Mouse (Mus musculus) heart, embryonic 14.5 days (tissue): Measurements from ENCODE around the gene Grasp. TPM values are rescaled to one million over a fixed set of nuclear protein-coding genes. Genes with fewer than 3 reads are reported as not detected.
A peak's percentile ranks its signal among the peaks of the same experiment; 100 is the strongest.

Experiments
- ATAC-seq: fragments of 200-750 bp; cut with Nextera tagmentation; 2 replicates; pipeline ENCODE4 v1.8.0; 2017; ENCODE audit warnings: low read depth, moderate TSS enrichment; ENCODE audit not compliant: insufficient number of reproducible peaks, insufficient read depth, low FRiP score
- H3K27ac ChIP-seq, 2 experiments: fragments of 200-500 bp in 1 of 2; fragments of 300-500 bp in 1 of 2; sonication (generic) in 1 of 2; replicated peaks in 1 of 2; 2 replicates each; pipeline ENCODE4 v1.5.1; 2012 to 2014; ENCODE audit warnings: low read depth in 2 of 2, low read length in 2 of 2, control low read depth in 1 of 2, mild to moderate bottlenecking in 1 of 2, mixed read lengths in 1 of 2; ENCODE audit not compliant: control insufficient read depth in 1 of 2, insufficient read depth in 1 of 2
- H3K27me3 ChIP-seq: fragments of 300-500 bp; sonication (generic); 2 replicates; pipeline ENCODE4 v1.6.1; 2014; ENCODE audit warnings: mild to moderate bottlenecking, low read length, control low read depth; ENCODE audit not compliant: control insufficient read depth, insufficient read depth
- H3K36me3 ChIP-seq: fragments of 300-500 bp; sonication (generic); 2 replicates; pipeline ENCODE4 v1.6.1; 2014; ENCODE audit warnings: mild to moderate bottlenecking, control low read depth, low read length, mixed read lengths; ENCODE audit not compliant: control insufficient read depth, insufficient read depth
- H3K4me1 ChIP-seq, 2 experiments: fragments of 200-500 bp in 1 of 2; fragments of 300-500 bp in 1 of 2; sonication (generic) in 1 of 2; 2 replicates each; pipeline ENCODE4 v1.6.1; 2012 to 2014; ENCODE audit warnings: low read length in 2 of 2, control low read depth in 1 of 2, mixed read lengths in 1 of 2; ENCODE audit not compliant: control insufficient read depth in 2 of 2, insufficient read depth in 2 of 2
- H3K4me2 ChIP-seq: fragments of 300-500 bp; sonication (generic); 2 replicates; pipeline ENCODE4 v1.6.1; 2014; ENCODE audit warnings: mild to moderate bottlenecking, low read length
- H3K4me3 ChIP-seq, 2 experiments: fragments of 200-500 bp in 1 of 2; fragments of 300-500 bp in 1 of 2; sonication (generic) in 1 of 2; 2 replicates each; pipeline ENCODE4 v1.5.1; 2012 to 2014; ENCODE audit warnings: low read length in 2 of 2, mild to moderate bottlenecking in 2 of 2, control low read depth in 1 of 2, low read depth in 1 of 2, moderate library complexity in 1 of 2; ENCODE audit not compliant: control insufficient read depth in 1 of 2, insufficient read depth in 1 of 2
- H3K9ac ChIP-seq: fragments of 300-500 bp; sonication (generic); 2 replicates; pipeline ENCODE4 v1.6.1; 2014; ENCODE audit warnings: mild to moderate bottlenecking, low read length
- H3K9me3 ChIP-seq: fragments of 300-500 bp; sonication (generic); 2 replicates; pipeline ENCODE4 v1.6.1; 2016; ENCODE audit warnings: low read length, control low read depth; ENCODE audit not compliant: control insufficient read depth
- WGBS: fragments of 180-500 bp; shearing (Covaris S2); extraction: QIAGEN DNeasy Blood & Tissue Kit; methylation state at CpG from one replicate; pipeline ENCODE4 v1.1.7; 2014; 5-methylcytosine and 5-hydroxymethylcytosine counted together
- polyA plus RNA-seq: library from polyadenylated mRNA; unstranded; fragments of >200 nt; fragmentation: Nextera tagmentation; extraction: Ambion mirVana; gene quantifications from 2 replicates; pipeline ENCODE4 v1.2.1, GENCODE M21; 2014

Gene Grasp
- polyA plus RNA-seq, 1 experiment from 2014 or later: 5.5 TPM

- Histone ChIP-seq H3K36me3 (no peaks in the 10 kb centered on the region), H3K9me3 (no peaks in the 10 kb centered on the region), H3K4me2 (0 out of 2 replicates have a peak overlapping the region, but pooled peaks have one; percentile 17), H3K27me3 (no peaks in the 10 kb centered on the region), H3K4me3 (no peak overlapping the region), H3K4me1 (peaks cover 27 to 47% of the 10 kb centered on the region in 2 experiments), H3K27ac (peak overlapping the region; percentile 99), H3K9ac (peak overlapping the region; percentile 62; the same call in 1 of the 2 replicates)
- 18% methylated on average over 8 of the region's 8 CpGs for WGBS
- no peak for ATAC-seq
These were observed 18.7 kb downstream of the Grasp start for GRCm38 (mm10) chr15:101242645-101243044.

GRCm38 (mm10) chr15:101244012-101244411 is 20.0 kb downstream of the Grasp start:
- ATAC-seq: no peak
- no peak overlapping the region for H3K4me3 ChIP-seq
- H3K4me2 ChIP-seq: no peak overlapping the region
- H3K4me1 ChIP-seq: peaks cover 34 to 55% of the 10 kb centered on the region in 2 experiments
- 60% methylated on average over 3 of the region's 3 CpGs for WGBS
- no peak overlapping the region for H3K27ac ChIP-seq
- H3K9ac ChIP-seq: no peak overlapping the region
- no peaks in the 10 kb centered on the region for H3K36me3 ChIP-seq
- H3K27me3 ChIP-seq: no peaks in the 10 kb centered on the region
- H3K9me3 ChIP-seq: no peaks in the 10 kb centered on the region

- Histone ChIP-seq H3K9me3 (no peaks in the 10 kb centered on the region), H3K36me3 (no peaks in the 10 kb centered on the region), H3K9ac (peak overlapping the region; percentile 72), H3K4me3 (peak overlapping the region; percentile 37 to 61), H3K4me1 (peaks cover 33 to 45% of the 10 kb centered on the region in 2 experiments), H3K27me3 (no peaks in the 10 kb centered on the region), H3K27ac (peak overlapping the region; percentile 93 to 98), H3K4me2 (peak overlapping the region; percentile 67)
- 1% methylated on average over 55 of the region's 56 CpGs for WGBS
- ATAC-seq: peak; percentile 95
These were observed 22.5 kb downstream of the Grasp start for GRCm38 (mm10) chr15:101246231-101247154.

- WGBS: 94% methylated on average over 1 of the region's 1 CpGs
- Histone ChIP-seq H3K9ac (peak overlapping the region; percentile 72; the same call in 1 of the 2 replicates), H3K9me3 (no peaks in the 10 kb centered on the region), H3K27me3 (no peaks in the 10 kb centered on the region), H3K27ac (peak overlapping the region; percentile 93 to 98), H3K4me1 (peaks cover 27 to 38% of the 10 kb centered on the region in 2 experiments), H3K4me2 (peak overlapping the region; percentile 67), H3K4me3 (peak overlapping the region in 1 of 2 experiments; percentile 37; a peak in 1 of 4 replicates), H3K36me3 (no peaks in the 10 kb centered on the region)
- ATAC-seq: no peak
These were observed 23.1 kb downstream of the Grasp start for GRCm38 (mm10) chr15:101247155-101247498.

- Histone ChIP-seq H3K4me1 (peaks cover 23 to 34% of the 10 kb centered on the region in 2 experiments), H3K27me3 (no peaks in the 10 kb centered on the region), H3K36me3 (no peaks in the 10 kb centered on the region), H3K27ac (peak overlapping the region; percentile 93 to 95), H3K9ac (peak overlapping the region; percentile 57), H3K4me3 (no peak overlapping the region), H3K4me2 (peak overlapping the region; percentile 26; the same call in 1 of the 2 replicates), H3K9me3 (no peaks in the 10 kb centered on the region)
- no peak for ATAC-seq
- 13% methylated on average over 5 of the region's 5 CpGs for WGBS
These were observed 24.2 kb downstream of the Grasp start for GRCm38 (mm10) chr15:101248029-101248710.

GRCm38 (mm10) chr15:101250220-101250800 is 26.3 kb downstream of the Grasp start:
- Histone ChIP-seq H3K27ac (no peak overlapping the region), H3K4me3 (no peak overlapping the region), H3K9me3 (no peaks in the 10 kb centered on the region), H3K4me2 (no peak overlapping the region), H3K9ac (no peak overlapping the region), H3K36me3 (no peaks in the 10 kb centered on the region), H3K4me1 (peaks cover 31 to 48% of the 10 kb centered on the region in 2 experiments), H3K27me3 (no peaks in the 10 kb centered on the region)
- no peak for ATAC-seq
- 72% methylated on average over 9 of the region's 9 CpGs for WGBS

- H3K27me3 ChIP-seq: no peaks in the 10 kb centered on the region
- H3K9ac ChIP-seq: no peak overlapping the region
- no peak overlapping the region for H3K27ac ChIP-seq
- H3K4me2 ChIP-seq: no peak overlapping the region
- 94% methylated on average over 5 of the region's 5 CpGs for WGBS
- H3K4me1 ChIP-seq: peaks cover 38 to 53% of the 10 kb centered on the region in 2 experiments
- H3K9me3 ChIP-seq: no peaks in the 10 kb centered on the region
- no peak overlapping the region for H3K4me3 ChIP-seq
- no peaks in the 10 kb centered on the region for H3K36me3 ChIP-seq
- ATAC-seq: no peak
These were observed 27.9 kb downstream of the Grasp start for GRCm38 (mm10) chr15:101251930-101252329.
